Mouse (Mus musculus) left cerebral cortex, postnatal 25 days (tissue): ENCODE measurements at regions not wholly inside any gene's neighbourhood (a gene's known extent, or its start where the extent isn't known, plus 50 kb on each side); places are given as distances from the start of the nearest gene placed in this dataset.

Experiments
- DNase-seq, 2 experiments: peaks; one replicate each; pipeline ENCODE4 v3.0.0; 2022; ENCODE audit warnings: low spot score in 2 of 2, mixed read lengths in 1 of 2
- intact Hi-C: fragments of 180-260 bp; cut with DNase I; formaldehyde crosslinking; loops from one replicate; pipeline ENCODE4 v1.15.1; 2025

DNA sequence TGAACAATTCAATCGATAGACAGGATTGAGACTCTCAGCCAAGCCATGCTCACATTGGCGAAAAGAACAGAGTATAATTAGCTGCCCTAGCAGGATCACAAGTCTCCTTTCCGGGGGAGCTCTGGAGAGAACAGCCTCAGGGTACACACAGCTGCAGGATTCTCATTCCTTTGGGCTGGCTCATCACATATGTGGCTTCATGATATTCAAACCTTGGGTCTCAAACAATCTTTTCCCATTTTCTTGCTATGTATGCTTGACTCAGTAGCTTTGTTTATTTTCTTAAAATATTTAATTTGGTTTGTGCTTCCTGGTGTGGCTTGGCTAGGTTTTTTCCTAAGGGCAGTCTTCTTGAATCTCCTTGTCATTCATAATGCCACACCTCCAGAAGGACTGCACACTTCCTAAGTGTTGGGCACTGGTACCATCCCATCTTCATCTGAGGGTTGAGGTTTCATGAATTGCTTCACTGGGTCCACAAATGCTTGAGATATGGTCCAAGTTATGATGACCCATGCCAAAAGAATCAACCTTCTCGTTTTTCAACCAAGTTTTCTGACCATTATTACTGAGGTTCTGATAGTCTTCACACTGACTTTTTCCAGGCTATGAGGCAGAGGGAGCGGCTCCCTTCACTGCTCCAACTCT is 269.4 kb downstream of the Osr1 start:
- no peak for DNase-seq
- intact Hi-C loops = no loop called here

DNA sequence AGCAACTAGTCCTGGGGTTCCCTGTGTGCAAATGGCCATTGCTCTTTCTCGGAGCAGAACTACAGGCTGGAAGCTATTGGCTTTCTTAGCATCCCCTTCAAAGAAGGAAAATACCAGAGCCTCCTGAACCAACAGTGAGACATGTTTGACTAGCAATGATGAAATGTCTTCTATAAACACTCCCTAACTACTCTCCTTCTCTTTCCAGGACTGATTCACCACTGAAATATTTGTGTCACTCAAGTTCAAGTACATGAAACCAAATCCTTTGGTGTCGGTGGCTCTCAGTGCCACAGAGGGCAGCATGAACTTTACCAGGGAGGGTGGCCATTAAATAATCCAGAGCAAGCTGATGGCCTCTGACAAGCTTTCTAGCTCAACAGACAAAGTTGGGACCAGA is 270.0 kb downstream of the Osr1 start:
- intact Hi-C loops = no loop called here
- no peak for DNase-seq

- no peak for DNase-seq
- intact Hi-C loops = no loop called here
Measured at GRCm38 (mm10) chr12:9847034-9847433, 277.1 kb downstream of the Osr1 start.

- intact Hi-C loops = no loop called here
- DNase-seq = no peak
Measured at GRCm38 (mm10) chr12:9847465-9848205, 277.7 kb downstream of the Osr1 start.

DNA sequence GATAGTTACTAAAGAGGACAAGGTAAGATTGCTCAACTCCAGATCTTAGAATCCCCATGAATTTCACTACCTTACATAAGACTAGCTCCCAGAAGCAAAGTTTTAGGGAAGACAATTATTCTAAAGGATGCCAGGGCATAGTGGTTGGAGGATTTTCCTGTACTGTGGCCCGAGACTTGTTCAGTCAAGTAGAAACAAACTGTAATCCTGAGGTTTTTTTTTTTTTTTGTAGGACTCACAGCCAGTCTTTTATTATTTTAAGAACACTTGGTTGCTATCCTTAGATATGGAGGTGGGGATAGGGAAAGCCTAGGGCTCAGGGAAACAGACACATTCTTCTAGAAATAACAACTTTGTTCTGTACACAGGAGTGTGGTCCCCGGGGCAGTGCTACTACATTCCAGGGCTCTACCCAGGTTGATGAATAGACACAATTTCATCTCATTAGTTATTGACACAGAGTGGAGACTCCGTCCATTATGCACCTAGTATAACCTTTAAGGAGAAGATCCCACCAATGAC is 285.6 kb downstream of the Osr1 start:
- intact Hi-C loops = loop anchor here (5.0 to 10.0 kb wide), 3 partner anchors 168 to 339 kb away; no protein-coding TSS in a partner anchor
- DNase-seq = peak in 1 of 2 experiments; percentile 23

GRCm38 (mm10) chr12:9856128-9856621 is 286.3 kb downstream of the Osr1 start:
- peak in 1 of 2 experiments; percentile 42 for DNase-seq
- intact Hi-C loops = loop anchor here (5.0 to 10.0 kb wide), 3 partner anchors 169 to 339 kb away; no protein-coding TSS in a partner anchor

DNA sequence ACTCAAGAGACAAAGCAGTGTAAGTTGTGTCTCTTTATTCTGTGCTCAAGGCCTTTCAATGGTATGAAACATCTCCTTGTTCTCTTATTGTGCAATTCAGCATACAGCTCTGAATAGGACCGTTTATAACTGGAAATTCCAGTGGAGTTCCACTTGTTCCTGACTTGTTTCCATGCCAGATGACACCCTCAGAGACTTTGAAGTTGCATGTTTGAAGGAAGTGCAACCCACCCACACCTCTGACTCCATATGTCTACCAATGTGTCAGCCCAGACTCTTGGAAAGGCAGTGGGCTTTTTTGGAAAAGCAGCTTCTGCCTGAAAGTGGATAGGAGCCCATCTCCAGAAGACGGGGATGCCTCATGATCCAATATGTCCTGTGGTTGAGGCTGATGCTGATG is 288.1 kb downstream of the Osr1 start:
- DNase-seq = peak; percentile 37 to 97
- intact Hi-C loops = loop anchor here (2.0 to 10.0 kb wide), 4 partner anchors 15 to 337 kb away; no protein-coding TSS in a partner anchor

GRCm38 (mm10) chr12:9862301-9862700 is 292.4 kb downstream of the Osr1 start:
- no peak for DNase-seq
- intact Hi-C loops = no loop called here

DNA sequence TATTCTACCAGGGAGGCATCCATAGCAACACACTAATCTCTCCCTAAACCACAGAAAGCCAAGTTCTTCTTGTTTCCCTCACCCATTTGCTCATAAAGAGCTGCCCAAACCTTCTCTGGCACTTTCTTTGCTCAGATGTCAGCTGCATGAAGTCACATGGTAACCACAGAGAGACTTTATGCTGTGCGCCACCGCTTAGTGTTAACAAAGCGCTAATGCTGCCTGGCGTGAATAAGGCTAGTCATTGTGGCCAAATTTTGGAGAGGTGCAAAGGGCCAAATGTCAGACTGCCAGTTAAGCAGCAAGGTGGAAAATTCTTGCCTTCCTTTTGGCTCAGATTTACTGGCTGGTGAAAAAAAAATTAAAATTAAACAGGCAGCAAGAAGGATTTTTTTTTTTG is 302.3 kb downstream of the Osr1 start:
- no peak for DNase-seq
- intact Hi-C loops = loop anchor here (2.0 kb wide), 1 partner anchor 13 kb away; no protein-coding TSS in a partner anchor

GRCm38 (mm10) chr12:9873214-9873613 is 303.3 kb downstream of the Osr1 start:
- DNase-seq = peak in 1 of 2 experiments; percentile 61
- intact Hi-C loops = loop anchor here (2.0 kb wide), 1 partner anchor 14 kb away; no protein-coding TSS in a partner anchor

DNA sequence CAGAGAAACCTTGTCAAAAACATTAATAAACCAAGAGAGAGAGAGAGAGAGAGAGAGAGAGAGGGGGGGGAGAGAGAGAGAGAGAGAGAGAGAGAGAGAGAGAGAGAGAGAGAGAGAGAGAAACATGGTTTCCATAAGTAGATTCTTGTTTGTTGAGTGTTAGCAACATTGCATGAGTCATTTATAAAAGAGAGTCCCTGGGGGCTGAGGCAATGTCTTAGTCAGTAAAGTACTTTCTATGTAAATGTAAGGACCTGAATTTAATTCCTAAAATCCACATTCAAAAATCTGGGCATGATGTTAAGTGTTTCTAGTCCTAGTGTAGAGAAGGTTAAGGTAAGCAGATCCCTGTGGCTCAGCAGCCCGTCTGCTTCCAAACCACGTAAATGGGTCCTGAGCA is 304.9 kb downstream of the Osr1 start:
- DNase-seq = no peak
- intact Hi-C loops = no loop called here

- intact Hi-C loops = no loop called here
- DNase-seq = no peak
Measured at GRCm38 (mm10) chr12:9881953-9882623, 312.2 kb downstream of the Osr1 start.

DNA sequence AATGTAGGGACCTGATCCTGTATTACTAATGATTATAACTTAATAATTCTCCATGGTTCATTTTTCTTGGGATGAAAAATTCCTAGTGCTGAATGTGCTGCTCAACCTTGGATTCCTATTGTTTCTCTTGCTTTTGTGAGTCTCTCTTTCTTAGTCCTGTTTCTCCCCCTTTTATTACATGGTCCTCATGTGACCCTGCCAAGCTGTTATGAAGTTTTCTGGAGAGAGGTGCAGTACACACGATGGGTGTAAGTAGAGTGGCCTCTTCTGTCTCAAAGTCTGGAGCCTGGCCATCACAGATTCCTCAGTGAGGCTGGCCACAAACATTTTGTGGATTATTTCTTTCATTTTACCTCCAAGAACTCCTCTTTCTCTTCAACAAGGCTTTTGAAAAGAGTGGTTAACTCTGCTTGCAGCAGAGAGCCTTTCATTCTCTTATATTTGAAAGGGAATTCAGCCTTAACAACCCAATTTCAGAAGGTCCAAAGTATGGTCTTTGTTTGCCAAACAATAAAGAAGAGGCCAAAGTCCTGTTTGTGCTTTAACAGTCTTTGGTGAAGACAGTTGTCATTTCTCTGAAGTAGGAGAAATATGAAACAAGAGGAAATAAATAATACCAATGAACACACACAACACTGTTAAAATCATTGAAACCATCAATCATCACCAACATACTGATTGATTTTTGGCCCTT is 313.3 kb downstream of the Osr1 start:
- intact Hi-C loops = no loop called here
- DNase-seq = no peak

GRCm38 (mm10) chr12:9894521-9894920 is 324.6 kb downstream of the Osr1 start:
- intact Hi-C loops = no loop called here
- no peak for DNase-seq

DNA sequence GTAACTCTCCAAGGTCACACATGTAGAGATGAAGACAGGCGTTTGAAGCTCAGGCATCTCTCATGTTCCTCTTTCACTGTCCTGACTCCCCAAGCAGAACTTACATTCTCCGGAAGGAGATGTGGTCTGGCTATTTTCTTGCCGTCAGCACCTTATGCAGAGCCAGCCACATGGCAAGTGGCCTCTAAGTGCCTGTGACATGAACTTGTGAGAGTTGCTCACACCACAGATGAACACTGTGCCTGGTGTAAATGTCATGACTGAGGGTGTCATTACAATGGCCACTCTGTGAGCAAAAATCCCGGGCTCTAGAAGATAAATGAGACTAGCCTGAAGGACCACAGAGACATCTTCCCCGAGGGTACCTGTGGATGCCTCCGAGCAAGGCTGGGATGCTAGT is 328.1 kb downstream of the Osr1 start:
- no peak for DNase-seq
- intact Hi-C loops = no loop called here

- intact Hi-C loops = no loop called here
- no peak for DNase-seq
Measured at GRCm38 (mm10) chr12:9898420-9898819, 328.5 kb downstream of the Osr1 start.

DNA sequence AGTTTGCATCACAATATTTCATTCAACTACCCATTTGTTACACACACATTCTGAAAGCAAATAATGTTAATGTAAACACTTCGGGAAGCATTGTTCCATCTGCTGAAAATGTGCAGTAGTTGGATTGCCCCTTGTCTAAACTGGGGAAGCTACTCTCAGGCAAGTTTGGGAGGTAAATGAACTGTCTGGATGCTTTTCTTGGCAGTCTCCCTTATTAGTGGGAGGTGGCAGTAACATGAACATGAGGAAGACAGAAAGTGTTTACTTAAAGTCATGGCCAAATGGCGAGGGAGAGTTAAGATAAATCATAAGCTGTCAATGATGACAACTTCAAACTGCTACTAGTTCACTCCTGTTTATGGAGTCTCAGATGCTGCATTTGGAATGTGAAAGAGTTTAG is 332.0 kb downstream of the Osr1 start:
- intact Hi-C loops = no loop called here
- no peak for DNase-seq

- DNase-seq = no peak
- intact Hi-C loops = no loop called here
Measured at GRCm38 (mm10) chr12:9903702-9904231, 333.9 kb downstream of the Osr1 start.

DNA sequence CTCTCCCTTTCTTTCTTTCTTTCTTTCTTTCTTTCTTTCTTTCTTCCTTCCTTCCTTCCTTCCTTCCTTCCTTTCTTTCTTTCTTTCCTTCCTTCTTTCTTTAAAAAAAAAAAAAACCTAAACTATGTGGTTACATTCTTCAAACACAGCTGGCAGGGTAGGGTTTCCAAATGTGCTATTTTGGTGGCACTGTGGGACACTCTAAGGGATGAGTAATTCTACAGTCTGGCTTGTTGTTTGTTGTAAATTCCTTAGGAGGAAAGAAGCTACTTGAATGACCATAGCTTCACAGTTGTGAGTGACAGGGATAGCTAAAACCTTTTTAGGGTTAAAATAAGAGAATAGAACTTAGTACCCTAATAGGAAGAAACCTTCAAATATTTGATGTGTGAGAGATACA is 342.4 kb downstream of the Osr1 start:
- intact Hi-C loops = no loop called here

More for the DNA sequence above, 342.4 kb downstream of the Osr1 start:
- DNase-seq = peak in 1 of 2 experiments; percentile 8
